Mouse (Mus musculus): Measurements from ENCODE around the gene Them5. TPM values are rescaled to one million over a fixed set of nuclear protein-coding genes. Genes with fewer than 3 reads are reported as not detected.

Gene Them5
- polyA plus RNA-seq, 2 experiments from 2014 or later = not detected

Other genes with a start within 250 kb of the Them5 start
- gene Gm10696, start 163.9 kb upstream of the Them5 start, polyA plus RNA-seq (2017; shearing (Covaris generic)) = not detected
- not detected for gene Gm5286, start 145.4 kb upstream of the Them5 start, polyA plus RNA-seq (2017; shearing (Covaris generic))
- gene Gm4778, start 78.1 kb upstream of the Them5 start, polyA plus RNA-seq (2017; shearing (Covaris generic)) = not detected
- 10 to 100 TPM in 1 of 2 experiments, 1 to 10 TPM in 1; 9.9 to 11.9 TPM for gene Them4, start 32.0 kb upstream of the Them5 start, polyA plus RNA-seq (2017; shearing (Covaris generic))
- gene C2cd4d, start 20.3 kb downstream of the Them5 start, polyA plus RNA-seq (2017; shearing (Covaris generic)) = not detected
- 1 to 10 TPM; 4.4 to 7.4 TPM for gene Rorc, start 30.7 kb downstream of the Them5 start, polyA plus RNA-seq (2017; shearing (Covaris generic))
- gene Lingo4, start 56.4 kb downstream of the Them5 start, polyA plus RNA-seq (2017; shearing (Covaris generic)) = under 1 TPM; 0.40 to 0.48 TPM
- 10 to 100 TPM; 11.4 to 11.6 TPM for gene Tdrkh, start 71.2 kb downstream of the Them5 start, polyA plus RNA-seq (2017; shearing (Covaris generic))
- gene Mrpl9, start 101.2 kb downstream of the Them5 start, polyA plus RNA-seq (2017; shearing (Covaris generic)) = 10 to 100 TPM; 47.2 to 47.6 TPM
- under 1 TPM in 1 of 2 experiments, not detected in 1; 0.94 TPM for gene Oaz3, start 101.8 kb downstream of the Them5 start, polyA plus RNA-seq (2017; shearing (Covaris generic))
- gene Celf3, start 136.2 kb downstream of the Them5 start, polyA plus RNA-seq (2017; shearing (Covaris generic)) = 1 to 10 TPM in 1 of 2 experiments, under 1 TPM in 1; 0.55 to 1.8 TPM
- 1 to 10 TPM in 1 of 2 experiments, not detected in 1; 1.4 TPM for gene Riiad1, start 138.2 kb downstream of the Them5 start, polyA plus RNA-seq (2017; shearing (Covaris generic))
- 10 to 100 TPM; 17.1 TPM for gene Snx27, start 240.6 kb downstream of the Them5 start, polyA plus RNA-seq (2017; shearing (Covaris generic))